Mouse (Mus musculus) bone marrow, adult 2 months (tissue): Measurements from ENCODE around the gene Rnase2b.

ENCODE experiments used
- CTCF ChIP-seq: fragments of 200-500 bp; IDR thresholded peaks from 2 replicates; pipeline ENCODE4 v1.5.1; 2011; ENCODE audit warnings: low read length, control low read depth; ENCODE audit not compliant: control insufficient read depth, insufficient read depth
- POLR2A ChIP-seq: fragments of 200-500 bp; IDR thresholded peaks from 2 replicates; pipeline ENCODE4 v1.6.1; 2011; ENCODE audit warnings: low read depth, mild to moderate bottlenecking, control low read depth, low read length, borderline replicate concordance; ENCODE audit not compliant: control insufficient read depth

- TF ChIP-seq POLR2A (no peak), CTCF (no peak)
Measured at GRCm38 (mm10) chr14:51145521-51145920, 16.5 kb upstream of the Rnase2b start.
